Mouse (Mus musculus): Measurements from ENCODE around the gene Gm6685. TPM values are rescaled to one million over a fixed set of nuclear protein-coding genes. Genes with fewer than 3 reads are reported as not detected.

The Gm6685 gene
- not detected for polyA plus RNA-seq (2017; shearing (Covaris generic))

DNA sequence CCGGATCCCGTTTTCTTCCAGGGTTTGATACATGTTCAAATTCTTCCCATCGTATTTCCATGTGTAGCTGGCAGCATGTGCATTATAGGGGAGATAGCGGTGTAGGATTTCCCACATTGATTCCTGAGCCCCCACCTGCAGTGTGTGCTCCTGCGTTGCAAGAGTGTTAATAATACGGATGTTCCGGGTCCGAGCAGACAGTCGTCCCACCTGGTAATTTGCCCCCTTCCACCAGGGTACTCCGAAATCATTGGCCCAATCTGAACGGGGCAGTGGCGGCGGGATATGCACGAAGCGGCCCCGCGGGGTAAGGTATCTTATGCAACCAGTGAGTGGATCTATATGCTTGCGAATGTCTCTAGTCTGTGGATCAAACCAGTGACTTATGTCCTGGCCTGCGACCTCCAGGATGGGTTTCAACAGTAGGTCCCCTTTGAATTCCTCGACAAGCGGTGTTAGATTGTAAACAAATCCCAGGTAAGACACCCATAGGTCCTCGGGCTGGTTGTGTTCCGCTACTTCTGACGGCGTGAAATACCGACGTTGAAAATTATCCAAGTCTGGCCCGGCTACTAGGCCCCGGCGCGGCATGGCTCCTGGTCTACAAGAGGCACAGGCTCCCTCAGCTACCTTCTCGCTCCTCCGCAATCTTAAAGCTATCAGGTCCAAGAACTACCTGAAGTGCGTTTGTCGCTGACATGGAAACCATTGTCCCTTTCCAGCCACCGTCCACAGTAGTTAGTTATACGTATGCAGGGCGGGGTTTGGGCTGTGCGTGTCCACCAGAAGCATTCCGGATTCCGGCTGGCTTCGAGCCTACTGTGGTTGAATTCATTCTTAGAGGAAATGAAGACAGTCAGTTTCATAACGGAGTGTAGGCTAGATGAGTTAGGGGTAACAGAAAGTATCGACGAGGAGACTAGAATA, at the start of gene Gm6685:
Gm6685 (minus strand) TSS at position 644 of the 927 bp plus-strand sequence.

Other genes with a start within 250 kb of the Gm6685 start
- not detected for gene Ccdc85a, start 244.5 kb upstream of the Gm6685 start, polyA plus RNA-seq (2017; shearing (Covaris generic))

All from CD4-positive, CD25-positive, alpha-beta regulatory T cell, adult 9 weeks (primary cell).